Mouse (Mus musculus): Measurements from ENCODE around the gene Igsf3.

The Igsf3 gene

DNA sequence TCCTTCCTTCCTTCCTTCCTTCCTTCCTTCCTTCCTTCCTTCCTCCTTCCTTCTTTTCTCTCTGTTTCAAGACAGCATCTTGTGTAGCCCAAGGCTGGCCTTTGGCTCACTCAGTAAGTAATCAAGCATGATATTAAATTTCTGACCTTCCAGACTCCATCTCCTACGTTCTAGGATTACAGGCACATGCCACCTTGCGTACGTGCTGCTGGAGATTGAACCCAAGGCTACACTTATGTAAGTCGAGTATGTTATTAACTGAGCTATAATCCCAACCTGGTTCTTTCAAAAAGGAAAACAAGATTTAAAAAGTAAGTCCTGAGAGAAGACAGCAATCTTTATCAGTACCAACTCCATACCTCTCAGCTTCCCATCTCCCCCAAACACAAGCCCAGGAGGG lies 124.7 kb downstream of the Igsf3 start:
- DNase-seq (ENCODE audit: low read depth, low spot score): no peak

DNA sequence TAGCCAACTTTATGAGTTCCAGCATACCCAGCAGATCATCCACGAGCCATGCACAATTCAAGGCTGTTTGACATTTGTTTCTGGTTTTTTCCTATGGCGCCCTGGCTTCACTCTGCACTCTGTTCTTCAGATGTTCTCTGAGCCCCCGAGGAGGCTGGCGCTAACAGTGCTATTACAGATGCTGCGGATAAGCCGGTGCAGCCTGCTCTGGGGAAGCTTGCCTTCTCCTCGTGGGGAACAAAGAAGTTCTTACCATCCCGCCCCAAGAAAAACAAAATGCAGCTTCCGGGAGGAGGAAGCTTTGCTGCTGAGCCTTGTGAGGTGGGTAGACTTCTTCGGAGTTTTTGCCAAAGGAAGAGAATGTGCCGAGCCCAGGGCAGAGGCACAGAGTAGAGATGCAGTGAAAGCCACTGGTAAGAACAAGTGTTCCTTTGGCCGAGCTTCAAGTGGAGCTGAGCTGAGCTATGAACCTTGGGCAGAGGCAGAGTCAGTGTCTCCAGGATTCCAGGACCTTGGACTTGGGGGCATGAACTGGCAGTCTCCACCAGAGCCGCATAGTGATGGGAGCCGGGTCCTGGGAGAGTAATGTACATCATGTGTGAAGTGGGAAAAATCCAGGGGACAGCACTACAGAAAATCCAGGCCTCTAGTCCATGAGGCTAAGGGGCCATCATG lies 125.3 kb downstream of the Igsf3 start:
- no peak for DNase-seq (ENCODE audit: low read depth, low spot score)

DNA sequence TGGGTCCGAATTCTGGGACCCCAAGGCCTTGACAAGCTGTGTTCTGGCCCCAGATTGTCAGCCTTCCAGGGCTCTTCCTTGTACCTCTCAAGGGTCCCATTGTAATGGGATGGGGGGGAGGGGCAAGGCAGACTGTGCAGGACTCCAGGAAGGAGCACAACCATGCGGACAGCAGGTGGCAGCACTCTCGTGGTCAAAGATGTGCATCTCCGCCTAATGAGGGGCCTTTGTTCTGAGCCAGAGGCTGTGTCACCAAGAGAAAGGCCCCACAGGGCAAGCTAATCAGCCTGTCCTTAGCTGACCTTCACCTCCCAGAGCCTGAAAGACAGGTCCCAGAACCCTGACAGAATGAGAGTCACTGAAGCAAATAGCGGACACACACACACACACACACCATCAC lies 129.3 kb downstream of the Igsf3 start:
- DNase-seq (ENCODE audit: low read depth, low spot score): no peak

DNA sequence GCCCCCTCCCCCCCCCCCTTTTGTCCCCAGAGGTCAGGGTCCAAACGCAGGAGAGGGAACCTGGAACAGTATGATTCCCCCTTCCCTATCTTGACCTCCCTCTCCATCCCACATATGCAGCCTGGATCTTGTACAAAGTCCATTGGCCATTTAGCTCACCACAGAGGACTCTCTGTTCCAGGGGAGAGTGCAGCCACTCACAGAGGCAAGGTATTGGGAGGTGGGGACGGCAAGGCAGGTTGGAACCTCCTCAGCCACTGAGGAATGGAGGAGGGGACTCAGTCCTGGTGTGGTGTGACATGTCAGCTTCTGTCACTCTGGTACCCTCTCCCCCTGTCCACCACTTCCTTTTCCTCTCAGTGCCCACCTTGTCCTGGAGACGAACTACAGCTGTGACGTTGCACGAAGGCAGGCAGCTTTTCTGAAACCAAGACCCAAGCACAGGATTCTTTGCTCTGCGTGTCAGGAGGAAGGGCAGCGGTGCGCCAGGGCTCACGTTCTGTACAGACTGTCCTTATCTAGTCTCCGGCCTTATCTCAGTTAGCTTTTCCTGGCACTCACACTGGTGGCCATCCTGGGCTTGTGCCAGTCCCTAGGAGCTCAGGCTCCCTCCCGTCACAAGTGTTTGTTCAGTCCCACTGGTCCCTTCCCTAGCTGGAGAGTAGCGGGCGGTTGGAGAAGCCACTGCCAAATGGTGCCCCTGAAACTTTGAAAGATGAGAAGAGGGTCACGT lies 130.3 kb downstream of the Igsf3 start:
- DNase-seq (ENCODE audit: low read depth, low spot score): no peak

GRCm38 (mm10) chr3:101507766-101508165 lies 130.9 kb downstream of the Igsf3 start:
- DNase-seq (ENCODE audit: low read depth, low spot score): no peak

DNA sequence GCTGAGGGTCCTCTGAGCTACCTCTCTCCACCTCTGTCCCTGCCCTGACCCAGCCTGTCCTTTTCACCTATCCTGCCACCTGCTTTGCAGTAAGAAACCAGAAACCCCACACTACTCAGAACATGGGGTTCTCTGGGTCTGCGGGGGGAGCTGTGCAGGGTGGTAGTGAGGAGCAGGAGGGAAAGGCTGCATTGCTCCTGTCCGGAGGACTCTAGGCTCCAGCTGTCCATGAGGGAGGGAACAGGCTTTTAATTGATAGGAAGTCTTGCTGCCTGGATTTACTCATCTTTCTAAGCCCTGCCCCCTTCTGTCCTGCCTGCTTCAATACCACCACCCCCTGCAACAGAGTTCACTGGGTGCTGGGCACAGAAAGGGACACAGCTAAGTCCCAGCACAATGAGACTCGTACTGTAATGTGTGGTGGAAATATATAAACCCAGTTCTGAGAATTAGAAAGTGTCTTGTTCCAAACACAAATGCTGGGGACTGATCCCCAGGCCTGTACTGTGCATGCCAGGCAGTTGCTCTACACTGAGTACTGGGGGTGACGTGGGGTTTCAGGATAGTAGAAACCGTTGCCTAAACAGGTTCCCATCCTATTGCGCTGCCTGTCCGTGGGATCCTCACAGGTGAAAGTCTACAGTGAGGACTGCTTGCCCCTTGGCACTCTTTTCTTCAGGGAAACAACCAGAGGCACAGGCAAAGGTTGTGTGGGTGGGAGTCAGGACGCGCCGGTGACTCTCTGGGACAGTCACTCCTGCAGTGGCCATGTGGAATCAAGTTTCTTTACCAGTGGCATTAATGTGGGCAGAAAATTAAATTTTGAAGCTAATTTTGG lies 133.0 kb downstream of the Igsf3 start:
- DNase-seq (ENCODE audit: low read depth, low spot score): no peak

DNA sequence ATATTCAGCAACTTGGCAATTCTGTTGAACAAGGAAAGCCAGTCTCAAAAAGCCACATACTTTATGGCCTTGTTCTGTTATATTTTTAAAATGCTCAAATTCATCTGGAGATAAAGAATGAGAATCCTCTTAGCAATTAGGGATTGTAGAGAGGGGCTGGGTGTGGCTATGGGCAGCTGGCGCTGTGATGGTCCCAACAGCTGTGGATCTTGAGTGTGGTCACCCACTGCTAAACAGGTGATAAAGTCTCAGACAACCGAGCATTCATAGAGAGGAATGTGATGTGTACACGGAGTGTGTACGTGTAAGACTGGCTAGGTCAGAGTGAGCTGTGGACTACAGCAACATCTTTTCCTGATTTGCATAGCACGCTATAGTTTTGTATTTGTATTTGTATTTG lies 133.7 kb downstream of the Igsf3 start:
- no peak for DNase-seq (ENCODE audit: low read depth, low spot score)

All from c-Kit-negative CD71-positive TER-119-positive erythroid progenitor cells, embryonic 14.5 days (primary cell).